Mouse (Mus musculus) B cell, adult 2 months (primary cell): ENCODE measurements around the gene Reg3a.
"Not testable (repeated sequence)": the region's sequence is repeated elsewhere in the genome, so short reads cannot be mapped to it uniquely, and the experiment has no call there.

Experiments
- DNase-seq, 2 experiments: peaks; one replicate each; pipeline ENCODE4 v3.0.0; 2022

Gene Reg3a

DNA sequence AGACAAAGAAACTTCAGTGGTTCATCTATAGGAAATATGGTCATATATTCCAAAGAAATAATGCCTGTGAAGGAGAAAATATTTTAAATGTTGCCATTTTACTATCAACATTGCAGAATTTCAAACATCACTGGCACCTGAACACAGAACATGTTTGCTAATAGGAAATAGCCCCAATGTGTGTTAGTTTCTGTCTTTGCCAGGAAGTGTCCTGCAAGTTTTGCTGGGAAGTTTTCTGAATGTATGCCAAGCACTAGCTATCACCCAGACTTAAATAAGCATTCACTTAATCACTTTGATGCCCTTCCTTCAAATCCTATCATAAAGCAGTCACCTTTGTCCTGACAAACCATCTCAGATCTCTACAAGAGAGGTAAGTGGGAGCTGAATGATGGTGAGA is at the start of gene Reg3a:
Gene Reg3a, plus strand, starts transcription at position 301 of the 400 bp plus-strand sequence.
- DNase-seq = no peak

GRCm38 (mm10) chr6:78331919-78332569 is 48.5 kb upstream of the Reg3a start:
- no peak for DNase-seq

DNA sequence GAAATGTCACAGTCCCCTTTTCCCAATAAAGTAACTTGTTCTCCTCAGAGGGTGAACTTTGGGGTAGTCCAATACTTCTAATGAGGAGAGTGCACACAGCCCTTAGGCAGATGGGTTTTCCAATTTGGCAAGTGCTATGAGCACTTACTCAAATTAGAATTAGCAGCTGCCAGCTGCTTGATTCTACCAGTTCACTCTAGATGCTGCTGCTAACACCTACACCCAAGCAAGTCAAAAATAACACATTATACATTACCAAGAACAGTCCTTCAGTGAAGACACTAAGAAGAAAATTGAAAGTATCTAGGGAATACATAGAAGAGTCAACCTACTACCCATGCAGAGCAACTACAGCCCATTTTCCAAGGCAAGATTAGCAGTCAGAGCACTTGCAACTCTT is 40.2 kb upstream of the Reg3a start:
- DNase-seq = no peak

GRCm38 (mm10) chr6:78341689-78342088 is 38.8 kb upstream of the Reg3a start:
- DNase-seq = no peak

GRCm38 (mm10) chr6:78361971-78362563 is 18.4 kb upstream of the Reg3a start:
- no peak for DNase-seq

DNA sequence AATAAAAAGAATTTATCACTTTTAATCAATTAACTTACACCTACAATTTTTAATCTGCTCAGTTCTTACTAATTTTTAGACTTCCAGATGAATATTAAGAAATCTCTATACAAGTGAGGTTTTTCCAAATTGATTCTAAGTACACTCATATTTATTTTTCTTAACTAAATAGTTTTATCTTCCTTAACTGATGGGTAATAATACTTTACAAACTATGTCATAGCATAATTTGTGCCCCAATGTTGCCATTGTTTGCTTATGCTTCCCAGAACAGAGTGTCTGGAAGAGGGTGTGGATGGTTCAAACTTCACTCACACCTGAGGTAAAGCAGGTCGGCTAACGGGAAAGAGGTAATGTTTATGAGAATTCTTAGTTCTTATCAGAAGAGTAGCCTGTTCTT is 10.2 kb upstream of the Reg3a start, which contains the start of gene Reg3b:
Gene Reg3b, plus strand, starts transcription at position 301 of the 400 bp plus-strand sequence.
- no peak for DNase-seq

DNA sequence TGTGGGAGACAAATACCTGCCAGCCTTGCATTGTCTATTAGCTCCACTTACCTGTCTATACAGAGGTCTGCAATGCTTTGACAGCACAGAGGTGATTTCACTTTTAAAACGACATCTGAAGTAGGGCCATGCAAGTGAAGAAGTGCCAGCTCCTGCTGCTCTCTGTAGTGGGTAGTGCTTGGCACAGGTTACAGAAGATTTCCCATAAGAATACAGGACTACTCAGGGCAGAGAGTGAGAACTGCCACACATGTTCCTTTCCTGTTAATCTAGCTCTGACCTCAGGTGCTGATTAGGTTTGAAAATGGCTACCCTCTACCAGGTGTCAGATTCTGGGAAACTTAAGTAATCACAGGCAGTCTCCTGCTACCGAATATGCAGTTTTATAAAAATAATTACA is 1.7 kb upstream of the Reg3a start, which contains the start of gene Reg3d:
Gene Reg3d, minus strand, starts transcription at position 101 of the 400 bp plus-strand sequence.
- no peak for DNase-seq

DNA sequence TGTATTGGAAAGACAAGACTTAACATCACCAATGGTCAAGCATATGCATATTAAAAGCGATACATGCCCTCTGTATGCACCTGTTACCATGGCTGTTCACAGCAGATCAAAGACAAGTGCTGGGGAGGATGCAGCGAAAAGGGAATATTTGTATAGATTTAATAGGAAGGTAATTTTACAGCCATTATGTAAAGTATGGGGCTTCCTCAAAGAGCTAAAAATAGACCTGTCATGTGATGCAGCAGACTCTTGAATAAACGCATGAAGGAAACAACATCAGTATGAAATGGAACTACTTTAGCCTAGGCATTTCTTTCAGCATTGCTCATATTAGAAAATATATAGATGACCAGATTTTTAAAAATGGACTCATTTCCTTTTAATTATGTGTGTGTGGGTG is 5.1 kb downstream of the Reg3a start:
- no peak for DNase-seq

GRCm38 (mm10) chr6:78395323-78395722 is 14.8 kb downstream of the Reg3a start, which contains the start of gene Reg2:
Gene Reg2, plus strand, starts transcription at chr6:78395623.
- not testable (repeated sequence) for DNase-seq

DNA sequence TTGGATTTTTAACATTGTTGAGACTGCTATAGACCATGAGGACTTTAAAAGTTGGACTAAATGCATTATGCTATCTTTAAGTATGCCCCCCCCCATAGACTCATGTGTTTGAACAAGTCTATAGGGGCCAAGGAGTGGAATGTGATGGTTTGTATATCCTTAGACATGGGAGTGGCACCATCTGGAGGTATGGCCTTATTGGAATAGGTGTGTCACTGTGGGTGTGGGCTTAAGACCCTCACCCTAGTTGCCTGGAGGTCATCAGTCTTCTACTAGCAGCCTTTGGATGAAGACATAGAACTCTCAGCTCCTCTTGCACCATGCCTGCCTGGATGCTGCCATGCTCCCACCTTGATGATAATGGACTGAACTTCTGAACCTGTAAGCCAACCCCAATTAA is 41.9 kb downstream of the Reg3a start, which contains the start of gene Reg1:
Gene Reg1, plus strand, starts transcription at position 301 of the 400 bp plus-strand sequence.
- DNase-seq = not testable (repeated sequence)

DNA sequence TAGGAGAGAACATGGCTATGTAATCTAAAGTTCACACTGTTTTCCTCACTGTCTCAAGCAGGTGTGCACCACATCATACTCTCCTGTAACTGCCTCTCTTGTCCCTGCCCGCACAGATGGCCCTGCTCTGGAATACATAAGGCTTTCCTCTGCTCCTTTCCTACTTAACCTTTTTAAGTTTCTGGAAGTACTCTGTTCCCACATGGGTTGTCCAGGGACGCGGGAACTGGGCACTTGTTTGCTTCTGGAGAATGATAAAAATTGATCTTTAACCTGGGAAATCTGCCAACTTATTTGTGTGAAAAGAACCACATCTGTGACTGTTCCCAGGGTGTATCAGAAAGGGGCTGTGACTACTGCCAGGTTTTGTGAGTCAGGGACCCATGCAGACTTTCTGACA is 45.0 kb downstream of the Reg3a start:
- no peak for DNase-seq
